Mouse (Mus musculus): ENCODE measurements at regions not wholly inside any gene's neighbourhood (a gene's known extent, or its start where the extent isn't known, plus 50 kb on each side); places are given as distances from the start of the nearest gene placed in this dataset.

DNA sequence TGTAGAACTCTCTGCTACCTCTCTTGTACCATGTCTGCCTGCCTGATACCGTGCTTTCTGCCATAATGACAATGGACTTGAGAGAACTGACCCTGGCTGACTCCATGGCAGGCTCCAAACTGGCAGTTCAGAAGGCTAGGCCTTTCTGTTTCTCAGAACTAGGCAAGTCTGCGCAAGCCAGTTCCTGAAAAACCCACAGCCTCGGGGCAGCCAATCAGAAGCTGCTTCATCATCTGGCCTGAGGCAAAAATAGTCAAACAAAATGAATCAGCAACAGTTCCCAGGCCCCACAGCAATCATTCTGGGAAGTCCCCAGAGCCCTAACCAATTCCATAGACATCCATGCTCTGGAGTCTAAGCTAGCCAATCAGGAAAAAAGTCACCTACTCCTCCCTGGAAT, 284.5 kb downstream of the Olfr1505 start:
- DNase-seq: no peak

DNA sequence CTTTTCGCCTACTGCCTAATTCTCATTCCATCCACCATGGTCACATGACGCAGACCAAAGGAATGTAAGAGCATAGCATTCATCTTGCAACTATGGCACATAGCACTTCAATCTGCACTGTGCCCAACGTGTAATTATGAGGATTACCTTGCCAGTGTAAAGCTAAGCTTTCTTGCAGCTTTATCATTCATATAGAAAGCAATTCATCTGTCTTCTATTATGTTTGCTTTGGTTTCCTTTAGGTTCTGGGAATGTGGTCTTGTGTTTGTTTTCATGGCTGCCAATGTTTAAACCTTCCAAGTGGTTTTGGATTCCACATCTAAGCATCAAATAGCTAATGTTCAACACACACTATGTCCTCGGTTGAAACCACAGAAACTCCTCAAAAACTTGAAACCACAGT, 307.2 kb downstream of the Olfr1505 start:
- no peak for DNase-seq

DNA sequence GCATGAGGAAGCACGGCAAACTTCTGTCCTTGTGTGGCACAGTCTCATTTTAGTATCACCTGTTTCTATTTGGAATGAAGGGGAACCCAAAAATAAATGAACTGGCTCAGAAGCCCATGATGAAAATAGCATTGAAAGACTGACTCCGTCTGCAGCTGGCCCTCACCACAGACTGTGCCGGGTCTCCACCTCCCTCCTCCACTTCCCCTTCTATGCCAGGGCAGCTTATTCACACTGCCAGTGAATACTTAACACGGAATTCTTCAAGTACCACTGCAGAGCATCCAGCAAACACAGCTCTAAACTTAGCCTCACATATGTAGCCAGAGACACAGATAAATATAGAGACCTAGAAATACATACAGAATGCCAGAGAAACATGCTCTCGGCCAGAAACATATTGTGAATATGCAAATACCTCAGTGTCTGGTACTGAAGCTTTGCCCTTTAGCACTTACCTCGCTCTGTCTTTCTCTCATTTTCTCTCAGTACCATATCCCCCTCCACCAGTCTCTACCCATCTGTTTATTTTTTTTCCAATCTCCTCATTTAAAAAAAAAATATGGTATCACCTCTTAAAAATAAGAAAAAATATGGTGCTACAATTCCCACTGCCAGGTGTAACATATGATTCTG, 311.8 kb downstream of the Olfr1505 start:
- DNase-seq: peak; percentile 43

DNA sequence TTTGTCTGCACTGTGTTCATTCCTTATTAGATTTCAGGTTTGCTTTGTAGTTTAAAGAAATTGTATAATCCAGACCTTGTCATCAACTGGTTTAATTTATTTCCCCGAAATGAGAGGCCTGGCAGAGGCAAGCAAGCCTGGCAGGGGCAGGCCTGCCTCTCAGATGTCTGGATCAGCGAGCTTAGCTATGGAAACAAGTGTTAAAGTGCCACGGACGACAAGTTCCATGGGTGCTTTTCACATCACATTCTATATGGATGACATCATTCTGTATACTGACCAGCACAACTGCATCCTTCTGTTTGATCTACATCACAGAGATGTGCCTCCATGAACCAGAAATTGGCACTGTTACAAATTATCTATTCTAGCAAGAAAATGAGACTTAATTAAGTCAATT, 312.5 kb downstream of the Olfr1505 start:
- DNase-seq: no peak

DNA sequence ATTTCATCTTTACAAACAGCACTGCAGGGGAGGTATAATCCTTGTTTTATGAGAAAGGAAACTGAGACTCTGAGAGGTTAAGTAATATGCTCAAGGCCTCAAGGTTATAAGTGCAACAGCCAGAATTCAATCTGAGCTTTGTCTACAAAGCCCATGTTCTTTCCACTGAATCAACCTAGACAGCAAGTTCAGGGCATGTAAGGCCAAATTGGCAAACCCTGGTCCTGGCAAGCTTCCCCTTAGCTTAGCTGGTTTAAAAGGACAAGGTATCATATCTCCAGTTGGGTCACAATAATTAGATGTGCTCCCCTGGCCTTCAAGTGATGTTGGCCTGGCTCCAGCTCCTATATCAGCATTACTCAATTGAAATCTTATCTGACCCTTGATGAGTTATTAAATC, 313.2 kb downstream of the Olfr1505 start:
- no peak for DNase-seq

DNA sequence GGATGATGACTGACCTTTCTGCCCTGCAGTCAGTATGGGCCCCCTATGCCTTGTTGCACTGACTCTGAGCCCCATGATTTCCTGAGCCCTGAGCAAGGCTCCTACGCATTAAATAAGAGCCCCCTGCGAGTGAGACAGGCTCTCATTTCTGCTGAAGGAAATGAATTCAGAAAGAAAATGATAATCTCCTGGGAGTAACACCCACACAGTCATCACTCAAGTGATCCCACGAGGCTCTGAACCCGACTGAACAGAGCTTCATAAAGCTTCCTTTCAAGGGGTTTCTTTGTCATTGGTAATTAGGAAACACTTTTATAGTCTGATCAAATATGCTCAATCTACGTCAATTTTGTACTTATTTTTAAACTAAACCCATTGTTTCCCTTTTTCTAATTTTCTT, 330.2 kb downstream of the Olfr1505 start:
- no peak for DNase-seq

DNA sequence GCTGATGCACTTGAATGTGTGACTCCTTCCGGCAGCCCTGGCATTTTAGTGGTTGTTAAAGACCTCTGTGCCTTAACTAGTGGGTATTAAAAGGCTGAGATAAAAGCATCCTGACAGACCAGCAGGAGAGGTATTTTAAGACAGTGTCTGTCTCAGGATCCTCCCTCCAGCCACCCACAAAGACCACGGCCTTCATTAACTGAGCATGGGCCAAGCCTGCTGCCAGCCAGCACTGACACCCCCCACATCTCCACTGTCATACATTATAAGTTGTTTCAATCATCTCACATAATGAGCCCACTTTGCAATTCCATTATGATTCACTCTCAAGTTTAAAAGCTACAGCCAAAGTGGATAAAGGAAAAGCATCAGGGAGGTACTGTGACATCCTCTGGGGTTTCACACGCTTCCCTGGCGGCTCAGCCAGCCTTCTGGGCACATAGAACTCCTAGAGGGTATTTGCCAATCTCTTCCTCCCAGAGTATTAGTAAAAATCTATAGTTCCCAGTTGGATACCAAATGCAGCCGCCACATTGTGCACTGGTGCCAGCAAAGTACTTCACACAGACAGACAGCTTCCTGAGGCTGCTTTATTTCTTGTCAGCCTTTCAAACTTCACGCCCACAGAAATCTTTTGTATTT, 333.8 kb downstream of the Olfr1505 start:
- no peak for DNase-seq

DNA sequence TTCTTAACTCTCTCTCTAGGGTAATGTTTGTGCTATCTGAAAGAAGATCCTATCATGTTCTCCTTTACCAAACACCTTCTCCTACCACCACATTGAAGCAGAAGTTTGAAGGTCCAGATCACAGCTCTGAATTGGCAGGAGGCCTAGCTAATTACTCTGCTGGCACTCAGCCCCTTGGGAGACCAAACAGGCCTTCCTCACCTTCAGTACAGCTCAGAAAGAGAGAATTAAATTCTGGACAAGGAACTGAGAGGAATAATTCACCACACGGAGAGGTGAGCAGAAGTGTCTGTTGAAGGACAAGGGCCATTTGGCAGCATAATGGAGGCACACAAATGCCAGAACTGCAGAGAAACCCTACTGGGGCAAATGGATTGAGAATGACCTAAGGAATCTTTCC, 334.6 kb downstream of the Olfr1505 start:
- DNase-seq: no peak

DNA sequence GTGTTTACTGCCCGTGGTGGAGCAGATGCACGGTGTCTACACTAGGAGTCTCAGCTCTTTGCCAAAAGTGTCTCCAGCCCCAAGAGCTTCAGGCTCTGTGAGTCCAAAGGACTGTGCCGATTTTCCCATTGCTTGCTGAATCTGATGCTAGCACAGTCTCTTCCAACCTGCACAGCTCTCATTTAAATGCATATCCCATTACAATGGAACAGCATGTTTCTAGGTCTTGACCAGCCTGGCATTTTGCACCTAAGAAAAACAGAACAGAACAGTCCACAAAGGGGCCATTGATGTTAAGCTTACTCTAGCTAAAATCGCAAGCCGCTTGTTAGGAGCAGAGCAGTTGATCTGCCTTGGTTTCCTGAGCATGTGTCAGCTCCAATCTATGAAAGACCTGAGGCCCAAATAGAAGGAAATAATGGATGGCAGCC, 339.2 kb downstream of the Tle4 start:
- no peak for DNase-seq

DNA sequence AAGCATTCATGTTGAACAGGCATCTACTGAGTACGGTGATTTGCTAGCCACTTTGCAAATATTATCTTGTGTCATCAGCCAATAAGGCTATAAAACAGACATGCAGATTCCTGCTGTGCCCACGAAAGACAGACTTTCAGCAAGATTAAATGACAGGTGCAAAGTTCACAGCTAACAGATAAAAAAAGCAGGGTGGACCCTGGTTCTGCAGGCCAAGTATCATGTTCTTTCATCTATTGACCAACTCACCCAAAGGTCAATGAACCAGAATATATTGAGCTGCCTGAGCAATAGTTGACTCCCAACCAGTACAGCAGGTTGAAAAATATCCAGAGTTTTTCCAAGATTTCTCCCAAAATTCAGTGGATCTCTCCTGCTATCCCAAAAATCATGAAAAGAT, 338.6 kb downstream of the Tle4 start:
- no peak for DNase-seq

DNA sequence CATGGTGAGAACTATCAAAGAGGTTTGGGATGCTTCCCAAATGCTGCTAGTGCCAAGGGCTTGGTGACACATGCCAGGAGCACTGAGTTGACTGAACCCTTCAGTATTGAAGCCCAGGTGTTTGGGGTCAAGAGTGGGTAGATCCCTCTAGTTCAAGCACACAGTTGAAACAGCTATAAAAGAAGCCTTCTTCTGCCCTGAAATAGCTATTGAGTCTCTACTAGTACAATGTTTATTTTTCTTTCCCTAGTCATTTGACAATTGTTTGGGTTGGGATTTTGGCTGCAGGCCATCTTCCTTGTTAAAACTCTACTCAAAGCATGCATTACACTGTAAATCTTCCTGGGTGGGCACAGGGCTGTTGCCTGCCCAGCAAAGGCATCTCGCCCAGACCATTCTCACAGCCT, 308.5 kb downstream of the Tle4 start:
- DNase-seq: peak; percentile 2

DNA sequence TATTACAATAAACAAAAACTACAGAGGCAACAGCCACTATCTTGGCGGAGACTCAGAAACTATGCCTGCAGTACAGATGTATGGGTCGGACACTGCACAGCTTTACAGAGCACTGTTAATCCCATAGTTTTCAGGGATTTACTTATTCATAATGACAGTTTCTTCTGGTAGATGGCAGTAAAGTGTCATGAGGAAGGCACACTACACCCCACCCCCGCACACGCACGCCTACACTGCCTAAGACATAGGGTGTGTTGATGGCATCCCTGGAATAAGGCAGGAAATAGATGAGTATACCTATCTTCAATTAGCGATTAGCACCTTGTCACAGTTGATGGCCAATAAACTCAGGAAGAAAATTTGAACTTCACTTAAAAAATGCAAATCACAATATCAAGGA, 306.9 kb downstream of the Tle4 start:
- DNase-seq: no peak

DNA sequence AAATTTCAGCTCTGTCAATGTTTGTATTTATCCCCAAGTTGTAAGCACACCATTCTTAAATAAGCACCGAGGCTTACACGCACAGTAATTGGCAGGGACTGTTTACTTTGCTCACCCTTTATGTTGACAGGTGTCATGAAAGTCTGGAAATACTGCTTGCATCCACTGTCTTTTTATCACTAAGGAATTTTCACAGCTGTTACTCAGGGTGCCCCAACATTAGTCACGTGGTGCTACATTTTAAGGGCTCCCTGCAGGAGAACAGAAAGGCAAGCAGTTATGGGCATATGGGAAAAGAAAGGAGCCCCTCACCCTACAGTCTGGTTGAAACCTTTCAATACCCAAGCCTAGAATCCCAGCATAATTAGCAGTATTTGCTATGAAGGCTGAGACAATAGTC, 304.7 kb downstream of the Tle4 start:
- no peak for DNase-seq

DNA sequence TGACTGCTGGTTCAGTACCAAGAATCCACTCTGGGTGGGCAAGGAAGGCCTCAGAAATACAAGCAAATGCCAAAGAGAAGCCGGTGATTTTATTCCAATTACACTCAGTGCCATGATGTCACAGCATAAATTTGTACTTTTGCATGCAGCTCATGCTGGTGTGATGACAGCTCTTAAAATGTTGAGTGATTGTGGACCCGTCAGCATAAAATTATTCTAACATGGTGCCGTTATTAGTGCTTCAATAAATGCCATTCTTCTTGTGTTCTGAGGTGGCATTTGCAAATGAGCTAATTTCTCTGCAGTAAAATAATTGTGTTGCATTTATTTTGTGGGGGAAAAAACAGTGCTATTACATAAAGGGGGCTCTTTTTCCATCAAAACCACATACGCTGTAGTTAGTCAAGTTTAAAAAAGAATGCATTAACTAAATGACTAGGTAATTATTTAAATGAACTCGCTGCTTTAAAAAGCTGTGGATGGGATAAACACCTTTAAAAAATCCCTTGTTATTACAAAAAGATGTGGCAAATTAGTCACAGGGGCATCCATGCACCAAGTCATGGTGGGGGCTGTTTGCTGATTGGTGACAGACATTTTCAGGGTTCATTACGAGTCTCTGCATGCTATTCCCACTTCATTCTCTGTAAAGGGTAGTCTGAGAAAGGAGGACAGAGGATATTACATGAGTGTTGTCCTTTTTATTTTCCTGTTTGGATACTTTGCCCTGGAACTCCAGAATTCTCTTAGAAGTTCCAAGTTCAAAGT, 296.5 kb downstream of the Tle4 start:
- DNase-seq: no peak

DNA sequence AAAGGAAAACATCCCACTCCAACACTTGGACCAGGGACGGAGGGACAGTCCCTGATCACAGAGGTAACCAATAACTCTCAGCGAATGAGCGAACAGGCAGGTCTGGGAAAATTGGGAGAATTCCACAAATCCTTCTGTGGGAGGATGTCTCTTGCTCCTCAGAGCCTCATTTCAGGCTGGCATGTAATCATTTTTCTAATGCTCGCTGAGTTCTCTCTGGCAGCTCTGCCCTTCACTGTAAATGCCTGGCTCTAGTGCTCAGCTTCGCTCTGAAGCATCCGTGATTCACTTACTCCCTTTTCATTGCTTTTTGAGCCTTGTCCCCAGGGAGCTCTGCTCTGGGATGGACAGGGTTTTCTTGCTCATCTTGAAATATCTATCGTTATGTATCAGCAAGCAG, 283.6 kb downstream of the Tle4 start:
- no peak for DNase-seq

DNA sequence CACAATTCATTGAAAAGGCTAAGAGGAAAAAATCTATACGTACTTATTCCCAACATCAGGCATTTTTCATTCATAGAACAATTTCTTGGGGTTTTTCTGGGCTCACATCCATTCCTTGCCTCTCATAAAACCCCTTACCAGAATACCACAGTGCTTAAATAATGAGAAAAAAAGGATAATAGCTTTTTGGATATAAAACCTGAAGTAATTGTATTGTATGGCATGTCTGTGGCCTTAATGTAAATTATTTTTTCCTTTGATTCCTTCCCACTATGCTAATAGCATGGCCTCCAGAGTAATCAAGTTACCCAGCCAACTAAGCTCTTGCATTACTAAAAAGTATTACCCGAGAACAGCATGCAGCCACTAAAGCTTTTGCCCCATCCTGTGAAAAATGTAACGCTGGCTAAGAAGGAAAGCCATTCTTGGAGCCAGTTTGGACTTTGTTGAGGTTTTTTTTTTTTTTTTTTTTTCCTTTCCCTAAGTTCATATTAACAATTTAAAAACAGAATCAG, 278.1 kb downstream of the Tle4 start:
- DNase-seq: no peak

DNA sequence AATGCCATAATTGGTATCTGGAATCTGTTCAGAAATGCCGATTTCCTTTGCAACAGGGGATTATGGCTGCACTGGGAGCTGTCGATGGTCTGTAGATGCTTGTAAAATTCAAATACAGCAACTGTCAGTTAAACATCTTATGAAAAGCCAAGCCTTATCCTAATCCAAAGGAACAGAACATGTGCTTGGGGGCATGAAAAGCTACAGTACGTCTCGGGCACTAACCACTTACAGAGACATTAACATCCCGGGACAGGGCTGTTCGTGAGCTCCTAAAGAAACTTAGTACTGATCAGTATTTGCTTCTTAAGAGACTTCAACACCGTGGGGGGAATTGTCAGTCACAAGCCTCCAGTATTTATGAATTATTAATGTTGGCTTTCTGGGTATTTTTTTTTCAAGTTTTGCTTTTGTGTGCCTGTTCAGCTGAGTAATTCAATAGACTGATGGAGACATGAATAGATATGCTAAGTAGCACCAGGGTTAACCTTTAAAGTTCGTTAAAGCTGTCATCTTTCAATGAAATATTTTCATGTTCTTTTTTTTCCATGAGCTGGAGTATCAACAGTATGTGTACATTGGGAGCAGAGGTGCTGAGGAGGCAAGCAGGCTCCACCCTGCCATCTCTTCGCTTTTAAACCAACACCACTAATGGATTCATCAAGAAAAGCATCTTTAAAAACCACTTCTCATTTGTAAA, 272.3 kb downstream of the Tle4 start:
- no peak for DNase-seq

DNA sequence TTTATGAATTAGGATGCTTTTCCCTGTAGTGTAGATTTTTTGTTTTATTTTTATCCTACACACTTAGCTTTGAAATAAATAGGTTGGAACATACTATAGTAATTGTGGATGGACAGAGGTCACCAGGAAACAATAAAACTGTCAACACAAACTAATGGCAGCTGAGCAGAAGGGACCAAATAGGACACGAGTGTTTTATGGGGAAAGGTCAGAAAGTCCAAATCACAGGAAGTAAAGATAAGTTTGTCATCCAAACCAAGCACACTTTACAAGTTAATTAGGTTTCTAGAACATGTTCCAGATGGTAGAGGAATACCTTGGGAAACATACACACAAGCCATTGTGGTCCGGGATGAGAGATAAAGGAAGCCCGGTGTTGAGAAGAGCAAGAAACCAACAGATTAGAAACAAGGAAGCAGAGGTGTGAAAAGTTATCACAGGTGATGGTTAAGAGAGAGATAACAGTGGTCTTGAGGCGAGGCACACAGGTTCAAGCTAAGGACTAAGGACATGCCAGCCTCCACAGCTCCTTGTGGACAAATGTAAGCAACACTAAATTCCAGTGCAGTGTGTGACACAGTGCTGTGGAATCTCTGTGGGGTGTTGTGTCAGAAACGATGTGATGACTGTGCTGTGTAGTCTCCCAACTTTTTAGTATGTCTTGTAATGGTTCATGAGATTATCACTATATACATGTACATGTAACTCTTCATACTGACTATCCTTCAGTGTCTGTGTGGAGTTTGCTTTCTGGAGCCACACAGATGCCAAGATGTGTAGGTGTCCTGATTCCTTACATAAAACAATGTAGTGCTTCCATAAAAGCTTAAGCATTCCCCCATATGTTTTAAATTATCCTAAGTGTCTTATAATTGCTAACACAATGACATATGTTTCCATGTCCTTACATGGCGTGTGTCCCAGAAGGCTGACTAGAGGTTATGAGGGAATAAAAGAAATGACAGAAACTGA, 264.5 kb downstream of the Tle4 start:
- no peak for DNase-seq

DNA sequence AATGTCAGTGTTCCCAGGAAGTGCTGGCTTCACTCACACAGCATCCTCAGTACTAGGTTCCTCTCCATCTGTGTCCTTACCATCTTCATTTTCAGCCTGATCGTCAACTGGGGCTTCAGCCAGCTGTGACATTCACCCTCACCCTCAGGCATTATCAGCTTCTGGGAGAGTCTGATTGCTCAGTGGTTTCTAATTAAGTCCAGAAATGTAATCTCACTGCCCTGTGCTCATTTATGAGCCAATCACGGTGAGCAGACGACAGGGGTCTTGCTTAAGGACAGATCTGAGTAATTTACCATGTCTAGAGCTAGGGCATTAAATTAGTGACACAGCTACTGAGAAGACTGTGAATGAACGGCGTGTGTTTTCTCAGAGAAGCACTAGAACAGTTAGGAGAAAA, 260.8 kb downstream of the Tle4 start:
- DNase-seq: no peak

DNA sequence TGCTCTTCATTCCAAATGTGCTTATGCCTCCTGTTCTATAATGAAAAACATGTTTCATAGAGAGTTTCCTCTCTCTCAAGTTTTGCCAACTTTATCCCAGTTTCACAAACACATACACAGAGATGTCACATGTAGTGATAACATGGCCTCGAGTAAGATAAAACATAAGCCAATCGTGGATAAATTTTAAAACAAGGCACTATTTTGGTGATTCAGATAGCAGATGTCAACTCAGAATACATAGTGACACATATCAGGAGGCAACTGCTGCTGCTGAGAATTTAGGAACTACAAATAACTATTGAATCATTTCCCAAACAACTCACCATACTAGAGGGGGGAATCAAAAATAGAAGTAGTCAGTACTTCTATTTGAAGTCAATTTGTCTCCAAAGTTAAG, 257.1 kb downstream of the Tle4 start:
- DNase-seq: no peak

DNA sequence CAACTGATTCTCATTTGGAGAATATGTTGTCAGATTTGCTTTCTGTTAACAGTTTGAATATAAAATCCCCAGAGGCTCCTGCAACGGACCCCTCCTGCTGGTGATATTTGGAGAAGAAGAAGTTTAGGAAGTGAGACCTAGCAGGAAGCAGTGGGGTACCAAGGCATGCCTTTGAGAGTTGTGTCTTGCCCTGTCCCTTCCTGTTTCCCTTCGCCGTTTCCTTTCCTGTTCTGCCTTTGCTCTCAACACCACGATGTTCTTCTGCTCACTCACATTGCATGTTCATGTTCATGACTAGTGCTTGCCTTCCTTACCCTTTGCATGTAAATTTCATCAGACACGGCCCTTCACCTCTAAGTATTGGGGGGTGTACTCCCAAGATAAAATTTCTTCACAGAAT, 254.0 kb downstream of the Tle4 start:
- DNase-seq: no peak

DNA sequence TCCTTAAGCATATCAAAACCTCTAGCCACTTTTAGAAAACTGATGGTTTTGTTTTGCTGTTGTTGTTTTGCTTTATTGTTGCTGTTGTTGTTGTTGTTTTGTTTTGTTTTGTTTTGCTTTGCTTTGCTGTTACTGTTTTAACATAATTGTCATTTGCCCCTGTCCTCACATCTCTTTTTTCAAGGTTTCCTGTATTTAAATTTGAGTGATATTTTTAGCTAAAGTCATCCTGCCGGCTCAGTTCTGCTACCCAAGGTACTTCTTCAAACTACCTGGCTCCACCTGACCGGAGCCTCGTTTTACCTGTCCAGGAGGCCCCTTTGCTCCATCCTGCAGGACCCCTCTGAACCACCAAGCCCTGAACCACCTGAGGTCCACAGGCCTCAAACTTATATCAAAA, 253.4 kb downstream of the Tle4 start:
- no peak for DNase-seq
